Mouse (Mus musculus) bone marrow macrophage, adult 2 months (primary cell): ENCODE results near the gene Gm10803.

Experiments
- CTCF ChIP-seq: IDR thresholded peaks from 2 replicates; pipeline ENCODE4 v1.5.1; 2012; ENCODE audit warnings: low read depth, mild to moderate bottlenecking, low read length, moderate library complexity
- POLR2A ChIP-seq: IDR thresholded peaks from 2 replicates; pipeline ENCODE4 v1.6.1; 2012; ENCODE audit warnings: mild to moderate bottlenecking, low read depth, low read length, borderline replicate concordance

DNA sequence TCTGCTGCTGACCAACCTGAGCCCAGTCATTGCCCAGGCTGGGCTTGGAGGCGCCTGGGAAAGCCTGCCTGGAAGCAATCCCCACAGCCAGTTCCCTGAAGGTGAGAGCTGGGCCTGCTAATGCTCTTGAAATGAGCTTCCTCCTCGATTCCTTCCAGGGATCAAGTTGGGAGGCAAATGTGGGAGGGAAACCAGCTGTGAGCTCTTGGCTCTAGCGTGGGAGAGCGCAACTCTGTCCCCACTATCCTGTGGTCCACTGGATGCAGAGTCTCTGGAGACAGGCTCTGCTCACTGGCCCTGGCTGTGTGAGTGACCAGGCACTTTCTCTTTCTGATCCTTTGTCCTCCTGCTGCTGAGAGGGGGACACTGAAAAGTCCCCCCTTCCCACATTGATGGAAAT lies 30.8 kb upstream of the Gm10803 start:
- TF ChIP-seq CTCF, result no peak
- TF ChIP-seq POLR2A, result no peak
